Mouse (Mus musculus): ENCODE measurements around the gene Gm10490. TPM values are rescaled to one million over a fixed set of nuclear protein-coding genes. Genes with fewer than 3 reads are reported as not detected.

Gm10490 gene
- total RNA-seq, 2 experiments from 2014 or later, result not detected

- DNase-seq, result no peak
Measured at GRCm38 (mm10) chrX:7927116-7927515, 17.8 kb downstream of the Gm10490 start.

- DNase-seq, result no peak
Measured at GRCm38 (mm10) chrX:7928270-7928790, 19.0 kb downstream of the Gm10490 start, which contains the start of gene Eras. TSS of gene Eras (minus strand) at chrX:7928607.

- DNase-seq, result no peak
Measured at GRCm38 (mm10) chrX:7936874-7937273, 27.5 kb downstream of the Gm10490 start.

- DNase-seq, result no peak
Measured at GRCm38 (mm10) chrX:7937667-7938066, 28.3 kb downstream of the Gm10490 start.

GRCm38 (mm10) chrX:7945618-7946017, 36.3 kb downstream of the Gm10490 start:
- no peak for DNase-seq

- no peak for DNase-seq
Measured at GRCm38 (mm10) chrX:7947108-7947899, 38.0 kb downstream of the Gm10490 start, which contains the start of gene Hdac6. TSS of gene Hdac6 (minus strand) at chrX:7947889.

- peak; percentile 84 for DNase-seq
Measured at GRCm38 (mm10) chrX:7947900-7948492, 38.7 kb downstream of the Gm10490 start.

GRCm38 (mm10) chrX:7950091-7950490, 40.7 kb downstream of the Gm10490 start:
- no peak for DNase-seq

- no peak for DNase-seq
Measured at GRCm38 (mm10) chrX:7958868-7959267, 49.5 kb downstream of the Gm10490 start.

Other genes with a start within 250 kb of the Gm10490 start
- gene Plp2, start 238.2 kb upstream of the Gm10490 start, total RNA-seq (2021), result 10 to 100 TPM; 54.2 to 55.4 TPM
- gene Magix, start 228.3 kb upstream of the Gm10490 start, total RNA-seq (2021), result 1 to 10 TPM; 2.8 to 3.3 TPM
- 10 to 100 TPM; 19.6 to 19.8 TPM for gene Gpkow, start 212.4 kb upstream of the Gm10490 start, total RNA-seq (2021)
- 10 to 100 TPM; 19.6 to 24.3 TPM for gene Wdr45, start 195.2 kb upstream of the Gm10490 start, total RNA-seq (2021)
- gene Gm45208, start 187.3 kb upstream of the Gm10490 start, total RNA-seq (2021), result not detected
- 10 to 100 TPM in 1 of 2 experiments, 1 to 10 TPM in 1; 8.5 to 12.5 TPM for gene Praf2, start 181.1 kb upstream of the Gm10490 start, total RNA-seq (2021)
- gene Ccdc120, start 158.6 kb upstream of the Gm10490 start, total RNA-seq (2021), result 1 to 10 TPM; 1.0 to 1.5 TPM
- 10 to 100 TPM; 10.5 to 16.7 TPM for gene Tfe3, start 147.0 kb upstream of the Gm10490 start, total RNA-seq (2021)
- 10 to 100 TPM; 15.3 to 22.7 TPM for gene Gripap1, start 119.8 kb upstream of the Gm10490 start, total RNA-seq (2021)
- gene Kcnd1, start 87.3 kb upstream of the Gm10490 start, total RNA-seq (2021), result 1 to 10 TPM; 1.2 to 1.3 TPM
- 10 to 100 TPM; 21.3 to 27.8 TPM for gene Otud5, start 68.2 kb upstream of the Gm10490 start, total RNA-seq (2021)
- gene Pim2, start 31.3 kb upstream of the Gm10490 start, total RNA-seq (2021), result 1 to 10 TPM; 1.1 to 2.4 TPM
- 10 to 100 TPM in 1 of 2 experiments, 1 to 10 TPM in 1; 10.0 to 14.8 TPM for gene Slc35a2, start 25.5 kb upstream of the Gm10490 start, total RNA-seq (2021)
- 10 to 100 TPM; 32.2 to 38.5 TPM for gene Pqbp1, start 10.3 kb upstream of the Gm10490 start, total RNA-seq (2021)
- gene Timm17b, start 10.2 kb upstream of the Gm10490 start, total RNA-seq (2021), result 10 to 100 TPM; 48.2 to 51.1 TPM
- gene Gm10491, start 1.7 kb upstream of the Gm10490 start, total RNA-seq (2021), result not detected
- gene Pcsk1n, start 10.3 kb downstream of the Gm10490 start, total RNA-seq (2021), result under 1 TPM; 0.16 to 0.52 TPM
- gene Eras, start 19.1 kb downstream of the Gm10490 start, total RNA-seq (2021), result not detected
- gene Hdac6, start 38.3 kb downstream of the Gm10490 start, total RNA-seq (2021), result 1 to 10 TPM; 6.4 to 8.0 TPM
- gene Gata1, start 68.5 kb downstream of the Gm10490 start, total RNA-seq (2021), result under 1 TPM; 0.12 to 0.41 TPM
- gene Glod5, start 109.0 kb downstream of the Gm10490 start, total RNA-seq (2021), result not detected
- gene Suv39h1, start 165.2 kb downstream of the Gm10490 start, total RNA-seq (2021), result 1 to 10 TPM; 6.4 to 8.6 TPM
- 1 to 10 TPM; 1.3 to 1.9 TPM for gene Was, start 181.0 kb downstream of the Gm10490 start, total RNA-seq (2021)
- gene Wdr13, start 223.3 kb downstream of the Gm10490 start, total RNA-seq (2021), result 10 to 100 TPM; 21.8 to 25.4 TPM
- 100 to 1,000 TPM; 291 to 335 TPM for gene Rbm3, start 236.3 kb downstream of the Gm10490 start, total RNA-seq (2021)